9 mouse cellular contexts compared by ENCODE assay signal in genomic region chr16:35630470-35631183, GRCm38 (mm10).
A peak's percentile ranks its signal among the peaks of the same experiment; 100 is the strongest.
DNase-seq lines count a peak whose midpoint lies in the region; ATAC-seq and TF ChIP-seq lines count a peak whose summit lies in the region.
"Had no signal": no experiment of that assay in that cellular context is flagged by ENCODE, and none has a peak within 500 bp of the region (broad histone marks: within the 10 kb centered on the region; RNA-seq: fewer than 3 reads in every experiment).

No protein-coding gene starts in this region.

- TF ChIP-seq CTCF in cerebellum, adult 2 months (IDR thresholded peaks at IDR 0.05; ENCODE audit: borderline replicate concordance, insufficient read depth, low read depth, low read length), result no peak

- H3K9me3 ChIP-seq in forebrain, embryonic 14.5 days (replicated peaks; ENCODE audit: control insufficient read depth, low read length), result no peaks in the 10 kb centered on the region
- H3K9me3 ChIP-seq in forebrain, embryonic 16.5 days (ENCODE audit: control insufficient read depth, low read length), result no peaks in the 10 kb centered on the region
- no peaks in the 10 kb centered on the region for H3K9me3 ChIP-seq in embryonic facial prominence, embryonic 14.5 days (ENCODE audit: control insufficient read depth, low read length)
- no peaks in the 10 kb centered on the region for H3K9me3 ChIP-seq in hindbrain, embryonic 14.5 days (ENCODE audit: control insufficient read depth, low read length)
- no peaks in the 10 kb centered on the region for H3K9me3 ChIP-seq in lung, embryonic 16.5 days (ENCODE audit: control insufficient read depth, low read length)
- H3K9me3 ChIP-seq in liver, embryonic 11.5 days (ENCODE audit: control insufficient read depth, low read length), result no peaks in the 10 kb centered on the region
- H3K9me3 ChIP-seq: megakaryocyte, embryonic 14.5 days had no signal

- WGBS in forebrain, embryonic 14.5 days, result 61% methylated on average over 16 of the region's 16 CpGs
- WGBS in forebrain, embryonic 16.5 days, result 57% methylated on average over 16 of the region's 16 CpGs
- WGBS in embryonic facial prominence, embryonic 14.5 days, result 25% methylated on average over 16 of the region's 16 CpGs
- 62% methylated on average over 16 of the region's 16 CpGs for WGBS in hindbrain, embryonic 14.5 days
- 35% methylated on average over 16 of the region's 16 CpGs for WGBS in lung, embryonic 16.5 days
- 57% methylated on average over 16 of the region's 16 CpGs for WGBS in cerebellum, adult 2 months
- WGBS in liver, embryonic 11.5 days, result 62% methylated on average over 16 of the region's 16 CpGs

- peaks cover 47% of the 10 kb centered on the region for H3K36me3 ChIP-seq in forebrain, embryonic 14.5 days (ENCODE audit: control insufficient read depth, insufficient read depth, low read length)
- H3K36me3 ChIP-seq in forebrain, embryonic 16.5 days (ENCODE audit: control insufficient read depth, insufficient read depth), result no peaks in the 10 kb centered on the region
- H3K36me3 ChIP-seq in embryonic facial prominence, embryonic 14.5 days (ENCODE audit: control insufficient read depth, insufficient read depth, low read length), result no peaks in the 10 kb centered on the region
- no peaks in the 10 kb centered on the region; the same call in 1 of the 2 replicates for H3K36me3 ChIP-seq in hindbrain, embryonic 14.5 days (replicated peaks; ENCODE audit: control insufficient read depth, insufficient read depth)
- no peaks in the 10 kb centered on the region for H3K36me3 ChIP-seq in lung, embryonic 16.5 days (ENCODE audit: control insufficient read depth, insufficient read depth, low read length)
- no peaks in the 10 kb centered on the region for H3K36me3 ChIP-seq in liver, embryonic 11.5 days (ENCODE audit: control insufficient read depth, insufficient read depth, low read length)

- H3K9ac ChIP-seq in forebrain, embryonic 14.5 days (ENCODE audit: low read length), result no peak overlapping the region
- no peak overlapping the region for H3K9ac ChIP-seq in forebrain, embryonic 16.5 days (replicated peaks; ENCODE audit: low read depth, low read length)
- H3K9ac ChIP-seq in embryonic facial prominence, embryonic 14.5 days (ENCODE audit: low read depth, low read length), result no peak overlapping the region
- H3K9ac ChIP-seq in hindbrain, embryonic 14.5 days, result no peak overlapping the region
- no peak overlapping the region for H3K9ac ChIP-seq in lung, embryonic 16.5 days (ENCODE audit: low read length)
- no peak overlapping the region for H3K9ac ChIP-seq in liver, embryonic 11.5 days (ENCODE audit: low read depth, low read length)

- peak overlapping the region; percentile 34; the same call in 1 of the 2 replicates for H3K27ac ChIP-seq in forebrain, embryonic 14.5 days (ENCODE audit: low read depth, low read length)
- H3K27ac ChIP-seq in forebrain, embryonic 16.5 days (ENCODE audit: low read length), result no peak overlapping the region
- peak overlapping the region; percentile 36; the same call in 1 of the 2 replicates for H3K27ac ChIP-seq in embryonic facial prominence, embryonic 14.5 days (replicated peaks; ENCODE audit: low read depth, low read length)
- H3K27ac ChIP-seq in hindbrain, embryonic 14.5 days, result peak overlapping the region; percentile 68
- H3K27ac ChIP-seq in lung, embryonic 16.5 days (ENCODE audit: low read length), result peak overlapping the region; percentile 16; the same call in 1 of the 2 replicates
- H3K27ac ChIP-seq in cerebellum, adult 2 months (ENCODE audit: insufficient read depth, low read length), result no peak overlapping the region
- no peak overlapping the region for H3K27ac ChIP-seq in liver, embryonic 11.5 days (ENCODE audit: low read depth, low read length)

- ATAC-seq in forebrain, embryonic 14.5 days, result peak; percentile 13; the same call in 1 of the 2 replicates
- no peak for ATAC-seq in forebrain, embryonic 16.5 days
- ATAC-seq in embryonic facial prominence, embryonic 14.5 days (ENCODE audit: low read depth), result peak; percentile 78
- ATAC-seq in hindbrain, embryonic 14.5 days (ENCODE audit: low FRiP score), result 0 out of 2 replicates have a peak, but pooled peaks have one; percentile 58
- peak; percentile 76 for ATAC-seq in lung, embryonic 16.5 days (ENCODE audit: low read depth)
- no peak for ATAC-seq in liver, embryonic 11.5 days (replicated peaks; ENCODE audit: low FRiP score)
- ATAC-seq in cerebellum, adult (ENCODE audit: insufficient number of reproducible peaks, low FRiP score, low TSS enrichment), result no peak

- TF ChIP-seq POLR2A in cerebellum, adult 2 months (IDR thresholded peaks at IDR 0.05; ENCODE audit: borderline replicate concordance, insufficient read depth, low read length), result no peak

- no peaks in the 10 kb centered on the region for H3K27me3 ChIP-seq in forebrain, embryonic 14.5 days (replicated peaks; ENCODE audit: control insufficient read depth, insufficient read depth, low read length)
- no peaks in the 10 kb centered on the region for H3K27me3 ChIP-seq in forebrain, embryonic 16.5 days (replicated peaks; ENCODE audit: control insufficient read depth, insufficient read depth, low read length)
- no peaks in the 10 kb centered on the region for H3K27me3 ChIP-seq in embryonic facial prominence, embryonic 14.5 days (replicated peaks; ENCODE audit: control insufficient read depth, insufficient read depth, low read length)
- H3K27me3 ChIP-seq in hindbrain, embryonic 14.5 days (ENCODE audit: control insufficient read depth, insufficient read depth, low read length), result no peaks in the 10 kb centered on the region
- H3K27me3 ChIP-seq in lung, embryonic 16.5 days (ENCODE audit: control insufficient read depth, insufficient read depth, low read depth, low read length), result no peaks in the 10 kb centered on the region
- no peaks in the 10 kb centered on the region for H3K27me3 ChIP-seq in cerebellum, adult 2 months (ENCODE audit: control insufficient read depth, insufficient read depth, low read length)
- no peaks in the 10 kb centered on the region; the same call in 1 of the 2 replicates for H3K27me3 ChIP-seq in liver, embryonic 11.5 days (replicated peaks; ENCODE audit: control insufficient read depth, insufficient read depth, low read length)

- H3K4me3 ChIP-seq in forebrain, embryonic 14.5 days (ENCODE audit: low read depth, low read length), result no peak overlapping the region
- H3K4me3 ChIP-seq in forebrain, embryonic 16.5 days (replicated peaks; ENCODE audit: low read length), result no peak overlapping the region
- H3K4me3 ChIP-seq in embryonic facial prominence, embryonic 14.5 days (ENCODE audit: low read depth, low read length), result no peak overlapping the region
- no peak overlapping the region for H3K4me3 ChIP-seq in hindbrain, embryonic 14.5 days (replicated peaks; ENCODE audit: low read length)
- no peak overlapping the region for H3K4me3 ChIP-seq in lung, embryonic 16.5 days (ENCODE audit: low read length)
- H3K4me3 ChIP-seq in cerebellum, adult 2 months (replicated peaks; ENCODE audit: insufficient read depth, low read depth, low read length), result no peak overlapping the region
- no peak overlapping the region for H3K4me3 ChIP-seq in liver, embryonic 11.5 days (ENCODE audit: low read depth, low read length)
- H3K4me3 ChIP-seq: megakaryocyte, embryonic 14.5 days had no signal

- DNase-seq in forebrain, embryonic 14.5 days (ENCODE audit: low spot score), result peak; percentile 20
- peak; percentile 86 for DNase-seq in embryonic facial prominence, embryonic 14.5 days (ENCODE audit: low spot score)
- no peak for DNase-seq in hindbrain, embryonic 14.5 days (ENCODE audit: low spot score)
- DNase-seq in cerebellum, adult 2 months, result no peak
- DNase-seq in liver, embryonic 11.5 days (ENCODE audit: low spot score), result no peak

- H3K4me1 ChIP-seq in forebrain, embryonic 14.5 days (ENCODE audit: control insufficient read depth, insufficient read depth, low read length), result peaks cover 7% of the 10 kb centered on the region; the same call in 1 of the 2 replicates
- H3K4me1 ChIP-seq in forebrain, embryonic 16.5 days (replicated peaks; ENCODE audit: control insufficient read depth, insufficient read depth, low read length), result peaks cover 7% of the 10 kb centered on the region
- peaks cover 8% of the 10 kb centered on the region; the same call in 1 of the 2 replicates for H3K4me1 ChIP-seq in embryonic facial prominence, embryonic 14.5 days (ENCODE audit: control insufficient read depth, insufficient read depth, low read length)
- peaks cover 11% of the 10 kb centered on the region for H3K4me1 ChIP-seq in hindbrain, embryonic 14.5 days (replicated peaks; ENCODE audit: control insufficient read depth, insufficient read depth, low read length)
- H3K4me1 ChIP-seq in lung, embryonic 16.5 days (replicated peaks; ENCODE audit: control insufficient read depth, insufficient read depth, low read length), result no peaks in the 10 kb centered on the region; the same call in 1 of the 2 replicates
- H3K4me1 ChIP-seq in cerebellum, adult 2 months (ENCODE audit: control insufficient read depth, insufficient read depth, low read length), result peaks cover 2% of the 10 kb centered on the region
- H3K4me1 ChIP-seq in liver, embryonic 11.5 days (replicated peaks; ENCODE audit: control insufficient read depth, insufficient read depth, low read length), result no peaks in the 10 kb centered on the region
- H3K4me1 ChIP-seq: megakaryocyte, embryonic 14.5 days had no signal

- H3K4me2 ChIP-seq in forebrain, embryonic 14.5 days (ENCODE audit: low read length), result no peak overlapping the region
- no peak overlapping the region for H3K4me2 ChIP-seq in forebrain, embryonic 16.5 days (ENCODE audit: low read length)
- peak overlapping the region; percentile 10 for H3K4me2 ChIP-seq in embryonic facial prominence, embryonic 14.5 days (ENCODE audit: low read depth, low read length)
- H3K4me2 ChIP-seq in hindbrain, embryonic 14.5 days (replicated peaks), result no peak overlapping the region
- H3K4me2 ChIP-seq in lung, embryonic 16.5 days (ENCODE audit: low read depth, low read length), result no peak overlapping the region
- H3K4me2 ChIP-seq in liver, embryonic 11.5 days, result no peak overlapping the region

Comparison
In these comparisons a context has a peak if more than half of its experiments do, and no peak if none do; other contexts are left out.
1. ATAC-seq: peak in forebrain, embryonic 14.5 days (single experiment), embryonic facial prominence, embryonic 14.5 days (single experiment), hindbrain, embryonic 14.5 days (single experiment) and lung, embryonic 16.5 days (single experiment); none in forebrain, embryonic 16.5 days (single experiment), liver, embryonic 11.5 days (single experiment) and cerebellum, adult (single experiment).
2. H3K27ac ChIP-seq: peak in forebrain, embryonic 14.5 days (single experiment), embryonic facial prominence, embryonic 14.5 days (single experiment), hindbrain, embryonic 14.5 days (single experiment) and lung, embryonic 16.5 days (single experiment); none in forebrain, embryonic 16.5 days (single experiment), cerebellum, adult 2 months (single experiment) and liver, embryonic 11.5 days (single experiment).
3. DNase-seq: peak in forebrain, embryonic 14.5 days (single experiment) and embryonic facial prominence, embryonic 14.5 days (single experiment); none in hindbrain, embryonic 14.5 days (single experiment), cerebellum, adult 2 months (0 of 2) and liver, embryonic 11.5 days (single experiment).